Mouse (Mus musculus) brain, embryonic 18.5 days (tissue): Measurements from ENCODE around the gene Bex4.
"Not testable (repeated sequence)": the region's sequence is repeated elsewhere in the genome, so short reads cannot be mapped to it uniquely, and the experiment has no call there.

Experiments used
- DNase-seq: peaks from one replicate; pipeline ENCODE4 v3.0.0-alpha.2; 2012; ENCODE audit warnings: low read depth, low spot score

Bex4 gene

GRCm38 (mm10) chrX:136138827-136139639 is at the start of gene Bex4:
Bex4 (plus strand) TSS chrX:136138996.
- not testable (repeated sequence) for DNase-seq

DNA sequence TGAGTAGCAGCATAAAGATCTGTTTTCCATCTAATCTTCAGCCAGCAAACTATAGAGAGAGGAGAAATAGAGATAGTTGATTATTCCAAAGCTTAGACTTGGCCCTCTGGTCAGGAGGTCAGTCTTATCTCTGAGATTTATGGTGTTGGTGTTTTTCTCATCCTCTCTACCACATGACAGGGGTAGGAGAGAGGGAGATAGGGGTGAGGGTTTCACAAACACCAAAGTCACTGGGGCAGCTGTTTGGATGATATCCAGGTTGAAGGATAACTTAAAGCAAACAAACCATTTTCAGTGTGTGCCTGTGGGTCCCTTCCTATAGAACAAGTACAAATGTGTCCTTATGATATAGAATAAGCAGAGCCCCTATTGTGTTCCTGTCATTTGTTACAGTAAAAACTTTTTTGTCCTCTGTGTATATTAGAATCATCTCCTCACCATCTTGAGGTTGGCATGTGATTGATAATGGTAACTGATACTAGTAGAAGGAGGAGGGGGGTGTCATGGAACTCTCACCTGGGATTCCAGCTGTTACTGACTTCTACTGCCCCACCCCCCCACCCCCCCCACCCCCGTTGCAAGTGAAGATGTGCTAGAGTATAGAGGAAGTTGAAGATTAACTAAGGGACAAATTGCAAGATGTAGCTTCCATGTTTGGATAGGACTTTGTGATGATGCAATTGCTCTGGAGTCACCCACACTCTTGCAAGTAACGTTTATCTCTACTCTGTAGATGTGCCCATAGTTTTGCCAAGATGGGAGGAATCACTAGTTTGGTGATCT is 46.1 kb upstream of the Bex4 start:
- DNase-seq, result no peak

- no peak for DNase-seq
Observed at GRCm38 (mm10) chrX:136094421-136094820, 44.4 kb upstream of the Bex4 start.

- peak; percentile 40 for DNase-seq
Observed at GRCm38 (mm10) chrX:136104046-136104723, 34.6 kb upstream of the Bex4 start.

- DNase-seq, result peak; percentile 40
Observed at GRCm38 (mm10) chrX:136104724-136105088, 34.1 kb upstream of the Bex4 start.

GRCm38 (mm10) chrX:136107942-136108341 is 30.9 kb upstream of the Bex4 start:
- DNase-seq, result no peak

- DNase-seq, result no peak
Observed at GRCm38 (mm10) chrX:136115015-136115414, 23.8 kb upstream of the Bex4 start.

DNA sequence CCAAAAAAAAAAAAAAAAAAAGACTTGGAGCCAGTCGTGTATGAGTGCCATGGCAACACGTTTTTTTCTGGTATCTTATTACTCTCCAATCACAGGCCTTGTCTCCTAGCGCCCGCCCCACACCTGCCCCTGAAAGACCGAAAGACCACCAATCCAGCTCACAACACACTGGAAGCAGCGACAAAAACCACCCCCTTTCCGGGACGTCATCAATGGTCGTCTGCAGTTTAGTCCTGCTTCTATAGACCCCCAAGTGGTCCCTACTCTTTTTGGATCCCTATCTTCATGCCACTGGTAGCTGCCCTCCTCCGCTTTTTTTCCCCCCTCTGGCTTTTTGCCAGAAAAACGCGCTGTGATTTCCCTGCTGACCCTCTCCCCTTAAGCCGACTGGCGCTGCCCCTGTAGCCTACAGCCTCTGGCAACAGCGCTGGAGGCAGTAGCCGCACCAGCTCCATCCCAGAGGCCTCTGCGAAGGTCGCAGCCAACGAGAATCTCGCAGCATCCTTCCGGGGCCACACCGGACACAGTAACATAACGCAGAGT is 23.3 kb upstream of the Bex4 start:
- DNase-seq, result peak; percentile 90

DNA sequence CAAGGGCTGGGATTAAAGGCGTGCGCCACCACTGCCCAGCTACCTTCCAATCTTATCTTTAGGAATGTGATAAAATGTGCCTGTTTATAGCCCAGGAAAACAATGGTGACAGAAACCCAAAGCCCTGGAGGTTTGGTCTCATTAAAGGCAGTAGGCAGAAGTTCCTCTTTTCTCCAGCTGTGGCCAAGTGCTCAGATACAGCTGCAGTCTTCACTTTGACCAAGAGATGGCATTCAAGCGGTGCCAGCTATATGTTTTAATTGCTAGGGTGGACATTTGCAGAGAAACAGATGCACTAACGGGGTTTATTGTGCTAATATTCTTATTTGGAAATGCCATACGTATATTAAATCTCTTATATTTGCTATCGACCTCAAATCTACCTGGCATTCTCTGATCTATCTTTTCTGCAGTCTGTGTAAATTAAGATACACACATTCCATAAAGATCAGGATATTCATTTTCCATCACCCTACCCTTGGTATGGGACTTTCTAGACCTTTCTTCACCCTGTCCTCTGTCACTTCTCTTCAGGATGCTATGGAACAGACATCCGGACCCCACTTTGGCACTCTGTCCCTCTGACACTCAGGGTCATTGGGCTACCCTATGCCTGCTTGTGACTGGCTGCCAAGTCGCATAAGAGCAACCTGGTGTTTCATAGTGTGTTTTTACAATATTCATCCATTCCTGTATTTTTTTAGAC is 11.6 kb upstream of the Bex4 start:
- DNase-seq, result no peak

DNA sequence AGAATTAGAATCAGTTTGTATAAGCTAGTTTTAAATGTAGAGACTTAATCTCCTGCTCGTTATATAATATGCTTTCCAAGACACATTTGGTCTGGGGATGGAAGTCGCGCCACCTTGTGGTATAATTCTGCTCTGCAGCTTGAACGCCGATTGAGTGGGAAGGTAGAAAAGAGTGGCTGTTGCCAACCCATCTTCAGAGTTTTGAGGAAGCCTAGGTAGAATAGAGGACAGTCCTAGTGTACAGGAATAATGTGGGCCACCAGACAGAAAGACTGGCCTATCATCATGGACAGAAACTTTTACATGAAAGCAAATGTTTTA is 11.1 kb upstream of the Bex4 start:
- no peak for DNase-seq

GRCm38 (mm10) chrX:136135559-136135958 is 3.2 kb upstream of the Bex4 start:
- no peak for DNase-seq

- not testable (repeated sequence) for DNase-seq
Observed at GRCm38 (mm10) chrX:136139640-136140004, 826 bp downstream of the Bex4 start.

- DNase-seq, result no peak
Observed at GRCm38 (mm10) chrX:136141385-136141784, 2.6 kb downstream of the Bex4 start.

- no peak for DNase-seq
Observed at GRCm38 (mm10) chrX:136143711-136144110, 4.9 kb downstream of the Bex4 start.

DNA sequence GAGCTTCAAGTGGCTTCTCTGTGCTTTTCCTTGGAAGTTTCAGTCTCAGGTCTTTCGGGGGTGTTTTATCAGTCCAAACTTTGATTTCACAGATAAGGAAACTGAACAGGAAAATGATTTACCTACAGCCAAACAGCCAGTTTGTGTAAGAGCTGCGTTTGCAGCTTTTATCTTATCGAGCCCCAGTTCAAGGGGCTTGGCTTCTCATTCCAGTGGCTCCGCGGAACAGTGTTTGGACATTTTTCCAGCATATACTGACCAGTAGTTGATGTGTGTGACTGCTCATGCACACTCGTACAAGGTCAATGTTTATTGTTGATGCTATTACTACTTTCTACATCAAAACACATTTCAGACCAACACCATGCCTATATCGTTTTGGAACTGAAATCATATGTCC is 5.4 kb downstream of the Bex4 start:
- no peak for DNase-seq

DNA sequence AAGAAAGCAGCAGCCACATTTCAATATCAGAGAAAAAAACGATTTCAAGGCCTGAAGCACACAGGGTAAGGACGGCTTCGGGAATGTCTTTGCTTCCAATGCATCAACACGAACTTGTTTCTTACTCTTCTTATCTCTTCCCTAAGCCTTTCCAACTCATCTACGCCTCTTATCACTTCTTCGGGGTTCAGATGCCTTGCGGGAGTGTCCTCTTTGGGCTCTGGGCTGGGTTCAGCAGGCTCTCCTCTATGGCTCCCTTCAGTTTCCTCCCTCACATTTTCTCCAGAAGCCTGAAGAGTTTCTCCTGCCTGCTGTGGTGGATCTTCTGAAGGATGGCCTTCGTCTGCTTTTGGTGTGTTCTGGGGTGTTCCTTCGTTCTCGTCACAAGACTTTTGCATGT is 31.8 kb downstream of the Bex4 start:
- no peak for DNase-seq

DNA sequence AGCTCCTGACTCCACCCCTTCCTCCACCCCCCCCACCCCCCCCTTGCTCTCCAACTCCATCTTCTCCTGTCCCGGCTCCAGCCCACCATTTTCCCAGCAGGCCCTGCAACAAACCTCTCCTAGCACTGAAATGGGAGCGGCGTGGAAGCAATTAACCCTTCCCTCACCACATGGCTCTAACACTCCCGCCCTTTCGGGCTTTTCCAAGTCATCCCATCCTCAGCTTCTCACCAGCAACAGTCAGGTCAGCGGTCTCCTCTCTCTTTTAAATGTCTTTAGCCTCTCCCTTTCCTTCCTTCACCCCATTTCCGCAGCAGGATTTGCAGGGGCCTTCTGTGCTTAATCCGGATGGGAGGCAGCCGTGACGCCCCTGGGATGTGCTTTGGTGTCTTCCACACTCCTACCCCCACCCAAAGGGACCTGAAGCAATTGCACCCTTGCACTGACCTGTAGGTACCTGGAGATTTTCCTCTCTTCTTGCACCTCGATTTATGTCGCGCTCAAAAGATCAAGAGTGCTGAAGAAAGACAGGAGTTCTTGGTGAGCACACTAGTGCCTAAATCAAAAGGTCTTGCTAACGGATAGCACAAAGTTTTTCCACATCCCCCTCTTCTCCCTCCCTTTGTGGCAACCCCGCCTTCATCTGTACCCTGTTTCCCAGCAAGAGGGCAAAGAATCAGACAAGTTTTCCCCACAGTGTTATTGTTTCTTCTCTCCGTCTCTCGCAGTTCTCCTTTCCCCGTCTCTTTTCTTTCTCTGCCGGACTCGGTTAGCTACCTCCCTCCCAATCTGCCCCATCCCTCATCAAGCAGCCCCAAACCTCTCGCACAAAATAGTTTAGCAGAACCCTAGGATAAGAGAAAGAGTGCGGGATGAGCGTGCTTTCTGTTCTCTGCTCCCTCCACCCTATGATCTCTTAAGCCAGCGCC is 32.7 kb downstream of the Bex4 start:
- DNase-seq, result peak; percentile 57

- DNase-seq, result peak; percentile 89
Observed at GRCm38 (mm10) chrX:136172118-136172551, 33.3 kb downstream of the Bex4 start, which contains the start of gene Tceal8. Tceal8 (minus strand) TSS chrX:136172342.

- peak; percentile 1 for DNase-seq
Observed at GRCm38 (mm10) chrX:136172786-136173185, 34.0 kb downstream of the Bex4 start.

- no peak for DNase-seq
Observed at GRCm38 (mm10) chrX:136180897-136181553, 42.2 kb downstream of the Bex4 start.
